Mouse (Mus musculus): ENCODE results near the gene Ltb.

The Ltb gene

DNA sequence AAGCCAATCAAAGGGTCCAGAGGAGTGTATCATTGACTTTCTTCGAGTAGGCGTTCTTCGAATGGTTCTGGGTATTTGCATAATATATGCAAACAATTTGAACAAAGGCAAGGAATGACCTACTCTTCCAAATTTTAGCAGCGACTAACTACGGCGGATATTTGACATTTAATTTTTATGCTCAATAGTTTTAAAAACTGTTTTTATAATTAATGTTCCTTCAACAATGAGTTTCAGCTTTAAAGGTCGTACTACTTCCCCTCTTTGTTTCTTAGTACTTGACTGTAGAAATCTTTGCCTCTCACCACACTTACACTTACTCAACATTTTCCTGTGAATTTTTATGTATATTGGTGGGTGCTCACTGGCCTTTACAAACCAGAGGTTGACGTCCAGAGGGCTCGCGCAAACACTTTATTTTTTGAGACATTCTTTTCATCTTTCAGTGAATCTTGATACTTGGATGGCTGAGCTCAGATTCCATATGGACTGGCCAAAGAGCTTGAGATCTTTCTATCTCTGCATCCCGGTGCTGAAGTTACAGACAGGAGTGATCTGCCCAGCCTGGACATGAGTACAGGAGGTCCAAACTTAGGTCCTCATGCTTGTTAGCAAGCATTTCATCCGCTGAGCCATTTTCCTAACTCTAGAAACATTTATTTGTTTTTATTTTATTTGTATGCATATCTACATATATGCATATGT is 28.6 kb upstream of the Ltb start:
- DNase-seq (ENCODE audit: low read depth, low spot score): no peak

DNA sequence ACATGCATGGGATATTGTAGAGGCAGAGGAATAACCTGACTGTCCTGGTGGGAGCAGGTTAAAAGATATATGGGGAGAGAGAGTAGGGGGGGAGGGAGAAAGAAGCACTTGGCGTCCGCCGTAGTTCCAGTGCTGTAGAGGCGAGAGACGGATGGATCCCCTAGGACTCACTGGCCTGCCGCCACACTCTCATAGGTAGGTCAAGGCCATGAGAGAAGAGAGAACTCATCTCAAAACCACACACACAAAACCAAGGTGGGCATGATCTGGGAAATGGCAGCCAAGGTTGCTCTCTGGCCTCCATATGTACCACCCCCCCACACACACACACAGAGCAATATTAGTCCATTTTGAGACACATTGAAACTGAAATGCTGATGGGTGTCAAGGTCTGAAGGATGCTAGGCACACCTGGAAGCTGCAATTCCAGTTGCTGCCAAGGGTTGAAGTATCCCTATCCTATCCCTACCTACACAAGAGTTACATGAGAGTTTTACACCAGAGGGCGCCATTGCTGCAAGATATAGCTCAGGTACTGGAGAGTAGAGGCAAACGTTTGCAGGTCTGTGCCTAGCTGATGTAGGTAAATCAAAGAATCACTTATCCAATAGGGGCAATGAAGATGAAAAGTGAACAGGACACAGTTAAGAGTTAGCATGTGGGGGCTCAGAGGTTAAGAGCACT is 27.7 kb upstream of the Ltb start:
- DNase-seq (ENCODE audit: low read depth, low spot score): peak; percentile 73

DNA sequence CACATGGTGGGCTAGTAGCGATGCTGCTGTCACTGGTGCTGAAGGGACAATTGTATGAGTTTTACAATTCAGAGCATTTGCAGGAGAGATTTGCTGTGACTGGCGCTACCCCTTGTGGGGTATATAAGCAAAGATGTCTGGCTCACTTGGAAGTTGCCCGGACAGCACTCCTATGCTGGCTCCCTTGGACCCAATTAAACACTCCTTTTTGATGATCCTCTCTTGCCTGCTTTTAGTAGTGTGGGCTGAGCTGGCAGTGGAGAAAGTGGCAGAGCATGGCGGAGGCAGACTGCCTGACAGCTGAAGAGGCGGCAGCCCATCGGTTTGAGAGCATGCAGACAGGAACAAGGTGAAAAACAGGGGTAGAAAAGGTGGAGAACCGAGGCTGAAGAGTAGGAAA is 26.4 kb upstream of the Ltb start:
- DNase-seq (ENCODE audit: low read depth, low spot score): no peak

DNA sequence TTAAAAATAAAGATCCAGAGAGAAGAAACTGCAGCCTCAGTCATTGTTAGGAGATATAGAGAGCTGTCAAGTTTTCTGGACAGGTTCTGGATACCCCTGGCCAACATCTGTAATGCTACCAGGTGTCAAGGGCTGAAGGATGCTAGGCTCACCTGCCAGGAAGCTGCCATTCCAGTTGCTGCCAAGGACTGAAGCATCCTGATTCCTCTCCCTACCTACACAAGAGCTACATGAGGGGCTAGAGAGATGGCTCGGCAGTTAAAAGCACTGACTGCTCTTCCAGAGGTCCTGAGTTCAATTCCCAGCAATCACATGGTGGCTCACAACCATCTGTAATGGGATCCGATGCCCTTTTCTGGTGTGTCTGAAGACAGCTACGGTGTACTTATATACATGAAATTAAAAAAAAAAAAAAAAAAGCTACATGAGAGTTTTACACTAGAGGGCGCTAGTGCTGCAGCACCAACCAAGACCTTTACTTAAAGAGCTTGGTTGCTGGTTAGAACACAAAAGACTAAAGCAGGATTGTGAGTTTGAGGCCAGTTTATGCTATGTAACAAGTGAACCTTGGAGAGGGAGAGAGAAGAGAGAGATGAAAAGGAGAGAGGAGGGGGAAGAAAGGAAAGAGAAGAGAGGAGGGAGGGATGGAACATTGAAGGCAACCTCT is 25.6 kb upstream of the Ltb start:
- DNase-seq (ENCODE audit: low read depth, low spot score): peak; percentile 60

DNA sequence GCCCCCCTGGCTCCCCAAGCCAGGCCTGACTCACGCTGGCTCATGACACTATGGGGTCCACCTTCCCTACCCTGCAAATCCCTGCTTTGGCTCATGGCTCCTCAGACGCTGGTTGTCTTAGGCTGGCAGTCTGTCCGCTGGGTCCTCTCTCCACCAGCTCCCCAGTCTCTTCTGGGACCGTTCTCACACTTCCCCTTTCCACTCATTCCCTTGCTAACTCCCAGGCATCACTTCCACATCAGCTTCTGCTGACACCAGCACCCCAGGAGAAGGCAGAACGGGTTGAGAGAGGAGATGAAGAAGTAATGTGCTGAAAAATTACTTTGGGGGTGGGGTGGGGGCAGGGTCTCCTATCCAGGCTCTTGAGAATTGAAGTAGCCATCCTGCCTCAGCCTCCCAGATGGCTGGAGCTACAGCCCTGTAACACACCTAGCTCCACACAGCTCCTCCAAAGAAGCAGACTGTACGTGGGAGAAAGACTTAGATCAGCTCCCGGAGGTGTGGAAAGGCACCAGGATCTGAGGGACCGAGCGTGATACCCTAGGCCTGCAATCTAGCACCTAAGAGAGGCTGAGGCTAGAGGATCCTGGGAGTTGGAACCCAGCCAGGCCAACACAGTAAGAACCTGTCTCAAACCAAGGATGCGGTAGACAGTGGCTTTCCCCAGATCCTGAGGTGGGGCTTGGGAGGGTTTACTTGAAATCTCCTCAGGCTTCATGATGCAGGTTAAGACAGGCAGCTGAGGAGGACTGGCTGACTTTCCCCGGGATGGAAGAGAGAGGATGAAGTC is 21.6 kb upstream of the Ltb start:
- no peak for DNase-seq (ENCODE audit: low read depth, low spot score)

DNA sequence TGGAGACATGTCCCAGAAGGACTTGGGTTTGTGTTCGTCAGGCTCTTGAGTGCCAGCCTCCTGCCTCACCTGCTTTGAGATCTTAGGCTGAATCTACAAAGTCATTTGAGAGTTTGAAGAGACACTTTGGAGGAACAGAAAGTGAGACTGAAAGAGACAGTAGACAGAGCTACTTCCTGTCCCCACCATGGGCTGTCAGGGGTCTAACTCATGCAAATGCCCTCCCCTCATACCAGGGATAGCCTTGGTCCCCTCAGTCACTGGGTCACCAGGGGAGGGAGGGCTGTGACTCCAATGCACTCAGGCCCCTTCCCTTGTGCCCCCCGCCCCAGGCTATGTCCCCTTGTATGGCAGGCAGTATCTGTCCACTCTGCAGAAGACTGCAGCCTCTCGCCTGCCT is 20.9 kb upstream of the Ltb start:
- DNase-seq (ENCODE audit: low read depth, low spot score): no peak

DNA sequence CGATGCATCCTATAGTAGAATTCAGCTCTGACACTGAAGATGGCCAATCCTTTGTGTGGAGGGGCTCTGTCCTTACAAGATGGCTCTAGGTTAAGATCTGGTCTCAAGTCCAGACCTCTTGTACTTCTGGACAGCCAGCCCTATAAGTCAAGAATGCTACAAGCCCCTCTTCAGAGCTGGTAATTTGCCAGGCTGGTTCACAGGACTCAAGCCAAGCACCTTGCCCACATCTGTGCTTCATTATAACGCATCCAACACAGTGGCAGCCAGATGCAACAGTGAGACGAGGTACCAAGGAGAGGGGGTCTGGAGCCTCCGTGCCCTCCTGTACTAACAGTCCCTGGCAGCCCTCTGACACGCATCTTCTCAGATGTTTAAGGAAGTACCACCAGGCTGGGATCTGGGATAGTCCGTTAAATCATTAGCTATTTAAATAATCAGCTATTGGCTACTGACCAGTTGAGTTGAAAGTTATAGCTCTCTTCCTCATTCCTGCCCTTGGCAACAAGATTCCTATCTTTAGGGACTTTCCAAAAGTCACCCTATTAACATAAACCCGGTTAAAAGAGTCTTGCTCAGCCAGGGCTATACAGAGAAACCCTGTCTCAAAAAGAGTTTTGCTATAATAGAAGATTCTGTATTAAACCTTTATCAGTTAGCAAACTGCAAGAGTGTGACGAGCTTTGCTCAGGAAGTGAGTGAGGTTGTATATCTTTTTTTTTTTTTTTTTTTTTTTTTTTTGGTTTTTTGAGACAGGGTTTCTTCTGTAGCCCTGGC is 19.9 kb upstream of the Ltb start:
- no peak for DNase-seq (ENCODE audit: low read depth, low spot score)

DNA sequence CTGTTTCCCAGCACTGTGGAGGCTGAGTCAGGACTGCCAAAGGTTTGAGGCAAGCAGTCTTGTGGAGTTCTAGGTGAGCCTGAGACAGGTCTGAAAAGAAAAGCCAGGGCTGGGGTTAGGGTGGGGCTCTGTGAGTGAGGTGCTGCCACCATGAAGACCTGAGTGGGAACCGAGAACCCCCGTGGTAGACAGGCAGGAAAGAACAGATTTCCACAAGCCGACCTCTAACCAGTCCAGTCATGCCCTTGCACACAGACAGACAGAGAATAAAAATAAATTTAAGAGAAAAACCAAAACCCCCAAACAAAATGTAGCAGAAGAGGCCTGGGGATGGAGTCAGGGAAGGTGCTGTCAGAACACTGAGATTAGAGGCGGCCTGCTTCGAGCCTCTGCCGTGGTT is 18.9 kb upstream of the Ltb start:
- no peak for DNase-seq (ENCODE audit: low read depth, low spot score)

DNA sequence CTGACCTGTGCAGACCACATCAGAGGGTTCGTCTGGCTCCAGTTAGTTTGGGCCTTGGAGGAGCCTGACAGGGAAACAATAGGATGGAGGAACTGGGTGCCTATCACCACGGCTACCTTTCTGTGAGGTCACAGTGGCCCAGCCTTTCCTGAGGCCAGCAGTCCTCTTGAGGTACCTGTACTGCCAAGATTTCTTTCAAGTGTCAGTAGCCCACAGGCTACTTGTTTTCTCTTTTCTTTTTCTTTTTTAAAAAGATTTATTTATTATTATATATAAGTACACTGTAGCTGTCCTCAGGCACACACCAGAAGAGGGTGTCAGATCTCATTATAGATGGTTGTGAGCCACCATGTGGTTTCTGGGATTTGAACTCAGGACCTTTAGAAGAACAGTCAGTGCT is 18.3 kb upstream of the Ltb start, which contains the start of gene Aif1:
Gene Aif1 (minus strand): TSS at position 101 of the 400 bp plus-strand sequence.
- DNase-seq (ENCODE audit: low read depth, low spot score): no peak

DNA sequence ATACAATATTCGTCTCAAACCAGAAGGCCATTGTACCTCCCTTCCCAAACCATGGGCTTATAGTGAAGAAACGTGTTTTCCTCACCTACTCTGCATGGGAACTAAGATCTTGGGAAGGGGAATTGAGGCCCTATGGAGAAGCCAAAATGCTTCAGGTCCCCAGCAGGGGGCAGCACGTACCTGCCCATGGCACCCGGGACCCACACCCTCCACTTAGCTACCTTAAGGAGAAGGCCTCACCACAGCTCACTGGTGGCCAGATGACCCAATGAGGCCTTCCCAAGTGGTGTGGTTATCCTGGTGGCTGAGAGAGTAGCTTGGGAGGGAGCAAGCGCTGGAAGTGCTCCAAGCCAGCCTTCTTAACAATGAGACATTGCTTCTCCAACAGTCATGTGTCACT is 15.7 kb upstream of the Ltb start:
- DNase-seq (ENCODE audit: low read depth, low spot score): peak; percentile 42

DNA sequence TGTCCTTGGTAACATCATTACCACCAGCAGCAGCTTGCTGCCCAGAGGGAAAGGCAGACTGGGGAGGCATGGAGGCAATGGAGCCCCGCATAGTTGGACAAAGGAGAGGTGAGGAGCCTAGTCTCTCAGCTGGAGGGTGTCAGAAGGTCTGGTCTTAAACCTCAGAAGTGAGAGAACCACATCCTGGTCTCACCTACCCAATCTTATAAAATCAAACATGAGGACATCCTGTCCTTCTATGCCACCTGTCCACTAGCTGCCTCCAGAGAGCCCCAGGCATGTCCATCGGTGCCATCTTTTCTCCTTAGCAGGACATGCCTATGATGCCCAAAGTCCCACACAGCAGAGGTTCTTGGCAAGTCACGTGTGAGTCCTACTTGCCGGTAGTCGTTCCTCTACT is 14.1 kb upstream of the Ltb start:
- DNase-seq (ENCODE audit: low read depth, low spot score): no peak

DNA sequence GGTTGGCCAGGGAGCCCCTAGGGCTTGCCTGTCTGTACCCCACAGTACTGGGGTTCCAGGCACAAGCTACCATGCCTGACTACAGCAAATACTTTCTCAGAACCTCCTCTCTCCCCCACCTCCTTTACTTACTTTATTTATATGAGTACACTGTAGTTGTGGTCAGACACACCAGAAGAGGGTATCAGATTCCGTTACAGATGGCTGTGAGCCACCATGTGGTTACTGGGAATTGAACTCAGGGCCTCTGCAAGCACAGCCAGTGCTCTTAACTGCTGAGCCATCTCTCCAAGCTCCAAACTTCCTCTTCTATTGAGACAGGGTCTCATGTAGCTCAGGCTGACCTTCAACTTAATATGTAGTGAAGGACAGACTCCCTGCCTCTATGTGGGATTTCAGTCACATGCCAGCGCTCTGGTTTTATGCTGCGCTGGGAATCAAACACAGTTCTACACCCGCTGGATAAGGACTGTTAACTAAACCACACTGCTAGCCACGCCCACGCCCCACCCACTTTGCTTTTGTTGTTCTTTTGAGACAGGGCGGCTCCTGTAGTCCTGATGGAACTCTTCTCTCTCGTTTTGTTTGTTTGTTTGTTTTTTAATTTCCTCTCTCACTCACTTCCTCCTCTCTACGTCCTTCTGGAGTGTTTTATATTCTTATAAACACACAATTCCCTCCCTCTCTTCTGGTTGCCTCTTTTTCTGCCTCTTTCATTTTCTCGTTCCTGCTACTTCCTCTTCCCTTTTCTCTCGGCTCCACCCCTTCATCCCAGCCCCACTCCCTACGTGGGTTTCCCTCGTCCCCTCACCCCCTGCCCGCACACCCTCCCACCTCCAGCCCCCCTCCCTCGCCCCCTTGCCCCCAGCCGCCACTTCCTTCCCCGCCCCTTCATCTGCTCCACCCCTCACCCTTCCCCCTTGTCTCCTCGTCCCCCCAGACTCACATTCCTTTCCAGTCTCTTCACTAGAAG is 8.3 kb upstream of the Ltb start:
- no peak for DNase-seq (ENCODE audit: low read depth, low spot score)

DNA sequence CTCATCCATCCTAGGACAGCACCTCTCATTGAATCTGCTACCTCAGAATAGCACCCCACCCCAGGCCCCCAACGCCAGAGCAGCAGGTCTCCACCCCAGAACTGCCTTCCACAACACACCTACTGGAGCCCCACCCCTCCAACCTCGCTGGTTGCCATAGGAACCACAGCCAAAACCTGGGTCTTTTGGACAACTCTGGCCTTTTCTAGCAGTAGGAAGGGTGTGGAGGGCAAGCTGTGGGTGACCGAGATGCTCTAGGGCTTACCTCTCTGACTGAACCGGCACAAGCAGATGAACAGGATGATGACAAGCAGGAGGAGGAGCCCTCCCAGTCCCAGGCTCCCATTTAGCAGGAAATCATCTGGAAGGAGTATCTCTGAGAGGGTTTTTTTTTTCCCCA is 7.6 kb upstream of the Ltb start:
- DNase-seq (ENCODE audit: low read depth, low spot score): no peak

DNA sequence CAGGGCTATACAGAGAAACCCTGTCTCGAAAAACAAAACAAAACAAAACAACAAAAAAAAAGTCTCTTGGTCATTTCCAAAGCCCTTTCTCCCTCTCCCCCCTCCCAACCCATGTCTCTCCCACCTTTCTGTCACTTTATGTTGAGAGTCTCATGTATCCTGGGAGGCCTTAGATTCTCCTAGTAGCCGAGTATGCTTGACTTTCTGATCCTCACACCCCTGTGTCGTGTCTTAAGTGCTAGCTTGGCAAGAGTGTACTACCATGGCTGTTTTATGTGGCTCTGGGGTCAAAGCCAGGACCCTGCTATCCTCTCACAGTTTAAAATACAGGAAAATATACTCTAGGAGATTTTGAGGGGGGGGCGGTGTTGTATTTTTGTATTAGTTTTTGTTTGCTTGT is 6.9 kb upstream of the Ltb start:
- no peak for DNase-seq (ENCODE audit: low read depth, low spot score)

DNA sequence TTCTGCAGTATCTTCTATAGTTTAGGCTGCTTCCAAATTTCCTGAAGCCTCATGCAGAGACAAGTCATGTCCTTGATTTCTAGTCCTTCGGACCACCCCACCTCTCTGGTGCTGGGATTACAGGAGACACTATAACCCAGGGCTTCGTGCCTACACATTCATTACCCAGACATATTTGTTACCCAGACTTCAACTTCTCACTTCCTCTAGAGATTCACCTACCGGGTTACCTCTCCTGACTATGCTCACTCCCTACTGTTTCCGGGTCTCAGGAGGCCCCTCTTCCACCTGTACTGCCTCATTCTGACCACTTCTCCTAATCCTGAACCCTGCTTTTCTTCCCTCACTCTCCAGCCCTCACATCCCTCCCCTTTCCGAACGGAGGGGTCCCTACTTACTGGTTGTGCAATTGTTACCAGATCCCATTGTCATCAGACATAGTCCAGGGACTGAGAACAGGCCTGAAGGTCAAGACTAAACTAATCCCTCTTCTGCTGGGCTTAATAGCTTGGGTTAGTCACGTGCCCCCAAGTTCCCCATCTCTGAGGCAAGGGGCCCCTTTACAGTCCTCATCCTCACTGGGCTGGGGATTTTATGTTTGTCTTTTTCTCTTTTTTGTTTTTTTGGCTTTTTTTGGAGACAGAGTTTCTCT is 6.2 kb upstream of the Ltb start, which contains the start of gene Lst1:
Gene Lst1 (minus strand): TSS at position 481 of the 652 bp plus-strand sequence.
- DNase-seq (ENCODE audit: low read depth, low spot score): no peak

DNA sequence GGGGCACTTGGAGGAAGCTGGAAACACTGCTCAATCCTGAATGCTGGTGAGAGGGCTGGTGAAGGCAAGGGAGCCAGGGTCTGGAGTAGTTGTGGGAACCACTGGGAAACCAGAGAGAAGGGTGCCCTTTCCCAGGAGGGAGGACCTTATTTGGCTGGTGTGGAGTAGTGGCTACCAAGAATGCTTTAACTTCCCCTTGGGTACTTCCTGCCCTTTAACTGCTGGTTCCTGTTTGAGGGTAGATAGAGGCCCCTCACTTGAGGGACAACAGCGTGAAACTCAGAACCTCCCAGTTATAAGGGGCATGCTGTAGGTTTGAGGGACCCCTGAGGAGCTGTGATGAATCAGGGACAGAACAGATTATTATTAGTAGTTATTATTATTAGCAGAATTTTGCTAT is 5.1 kb upstream of the Ltb start:
- DNase-seq (ENCODE audit: low read depth, low spot score): no peak

DNA sequence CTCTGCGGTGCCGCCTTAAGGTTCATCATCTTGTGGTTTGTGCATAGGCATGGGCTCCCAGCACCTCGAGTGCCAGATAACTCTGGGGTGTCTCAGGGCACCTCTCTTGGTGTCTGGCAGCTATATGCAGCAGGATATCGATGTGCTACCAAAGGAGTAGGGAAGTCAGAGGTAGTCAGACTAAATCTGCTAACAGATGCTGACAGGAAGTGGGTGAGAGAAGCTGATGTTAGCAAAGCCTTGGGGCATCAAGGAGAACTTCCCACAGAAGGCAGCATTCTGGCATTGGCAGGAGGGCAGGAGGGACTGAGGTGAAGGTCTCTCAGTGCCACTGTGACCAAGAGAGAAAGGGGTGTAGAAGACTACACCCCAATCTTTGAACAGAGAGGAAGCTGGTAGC is 4.1 kb upstream of the Ltb start:
- no peak for DNase-seq (ENCODE audit: low read depth, low spot score)

DNA sequence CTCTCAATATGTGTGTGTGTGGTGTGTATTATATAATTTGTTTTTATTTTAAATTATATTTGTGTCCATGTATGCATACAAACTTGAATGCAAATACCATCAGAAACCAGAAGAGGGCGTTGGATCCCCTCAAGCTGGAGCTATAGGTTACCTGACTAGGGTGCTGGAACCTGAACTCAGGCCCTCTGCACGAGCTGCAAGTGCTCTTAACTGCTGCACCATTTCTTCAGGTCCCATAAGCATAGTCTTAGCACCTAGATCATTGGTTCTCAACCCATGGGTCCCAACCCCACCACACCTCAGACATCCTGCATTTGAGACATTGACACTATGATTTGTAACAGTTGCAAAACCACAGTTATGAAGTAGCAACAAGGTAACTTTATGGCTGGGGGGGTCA is 2.5 kb upstream of the Ltb start:
- DNase-seq (ENCODE audit: low read depth, low spot score): no peak

DNA sequence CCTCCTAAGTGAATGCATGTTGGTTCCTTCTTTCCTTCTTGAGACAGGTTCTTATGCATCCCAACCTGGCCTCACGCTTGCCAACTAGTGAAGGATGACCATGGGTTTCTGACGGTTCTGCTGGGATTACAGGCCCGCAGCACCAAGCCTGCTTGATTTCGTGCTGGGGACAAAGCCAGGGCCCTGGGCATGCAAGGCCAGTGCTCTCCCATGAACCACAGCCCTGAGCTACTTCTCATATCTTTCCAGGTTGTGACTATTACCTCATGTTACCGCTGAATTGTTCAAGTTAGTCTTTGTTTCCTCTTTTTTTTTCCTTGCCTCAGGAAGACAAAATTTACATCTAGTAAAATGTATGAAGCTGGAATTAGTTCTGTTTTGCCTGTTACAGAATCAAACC is 1.3 kb upstream of the Ltb start:
- DNase-seq (ENCODE audit: low read depth, low spot score): no peak
